Mouse (Mus musculus) liver, postnatal 0 days (tissue): Measurements from ENCODE around the gene Hmgcs1.

Source experiments
- CTCF ChIP-seq: sonication (generic); IDR thresholded peaks from 2 replicates; pipeline ENCODE4 v1.5.1; 2016; ENCODE audit warnings: antibody characterized with exemption, low read depth
- EP300 ChIP-seq: IDR thresholded peaks from 2 replicates; pipeline ENCODE4 v1.6.1; 2016; ENCODE audit warnings: antibody characterized with exemption, low read depth, mild to moderate bottlenecking

DNA sequence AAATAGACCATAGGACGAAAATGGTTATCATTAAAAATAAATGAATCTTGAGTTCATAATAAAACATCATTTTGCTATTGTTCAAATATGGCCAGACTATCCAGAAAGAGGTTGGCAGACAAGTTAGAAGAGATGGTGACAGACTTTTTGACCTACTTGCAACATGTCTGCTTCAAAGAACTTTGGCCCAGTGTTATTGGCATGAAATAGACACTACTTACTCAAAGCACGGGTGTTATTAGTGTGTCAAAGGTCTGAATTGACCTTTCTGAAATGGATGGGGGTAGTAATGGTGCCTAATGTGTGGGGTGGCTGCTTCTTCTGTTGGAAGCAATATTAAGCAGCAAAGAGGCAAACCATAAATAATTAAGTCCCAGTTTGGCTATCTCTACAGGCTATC is 25.9 kb downstream of the Hmgcs1 start:
- TF ChIP-seq CTCF (no peak), EP300 (peak; percentile 42; the same call in 1 of the 2 replicates)
